Mouse (Mus musculus): Measurements from ENCODE around the gene Sult4a1.
"Not testable (repeated sequence)": the region's sequence is repeated elsewhere in the genome, so short reads cannot be mapped to it uniquely, and the experiment has no call there.

The Sult4a1 gene

DNA sequence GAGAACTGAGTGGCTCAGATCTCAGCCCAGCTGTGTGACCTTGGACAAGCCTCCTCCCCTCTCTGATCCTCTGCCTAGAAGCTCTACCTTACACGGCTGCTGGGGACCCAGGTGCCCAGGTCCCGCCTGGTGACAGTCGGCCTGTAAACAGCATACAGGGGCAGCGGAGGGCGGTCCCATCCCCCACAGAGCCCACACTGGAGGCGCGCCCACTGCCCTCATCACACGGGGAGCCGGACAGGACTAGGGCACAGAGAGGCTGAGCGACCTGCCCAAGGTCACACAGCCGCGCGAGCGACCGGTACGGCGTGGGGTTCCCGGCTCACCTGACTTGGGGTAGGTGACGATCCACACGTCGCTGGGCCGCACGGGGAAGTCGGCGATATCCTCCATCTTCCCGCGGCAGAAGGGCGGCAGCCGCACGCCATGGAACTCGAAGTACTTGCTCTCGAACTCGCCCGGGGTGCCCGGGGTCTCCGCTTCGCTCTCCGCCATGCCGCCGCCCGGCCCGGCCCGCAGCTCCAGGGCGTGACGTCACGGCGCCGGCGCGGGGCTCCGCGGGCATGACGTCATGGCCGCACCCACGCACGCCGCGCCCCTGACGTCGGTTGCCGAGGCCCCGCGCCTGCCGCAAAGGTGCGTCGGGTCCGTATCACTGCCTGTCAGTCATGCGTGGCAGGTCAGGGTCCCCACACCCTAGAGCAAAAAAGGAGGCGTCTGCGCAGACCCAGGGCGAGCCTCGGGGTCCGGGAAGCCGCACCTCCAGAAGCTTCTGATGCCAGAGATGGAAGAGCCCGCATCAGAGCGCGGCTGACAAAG lies at the start of gene Sult4a1:
TSS of gene Sult4a1 (minus strand) at position 650 of the 819 bp plus-strand sequence.
- DNase-seq (ENCODE audit: low spot score) = no peak

- DNase-seq (ENCODE audit: low spot score) = no peak
Measured at GRCm38 (mm10) chr15:84140929-84141328, 35.4 kb upstream of the Sult4a1 start.

DNA sequence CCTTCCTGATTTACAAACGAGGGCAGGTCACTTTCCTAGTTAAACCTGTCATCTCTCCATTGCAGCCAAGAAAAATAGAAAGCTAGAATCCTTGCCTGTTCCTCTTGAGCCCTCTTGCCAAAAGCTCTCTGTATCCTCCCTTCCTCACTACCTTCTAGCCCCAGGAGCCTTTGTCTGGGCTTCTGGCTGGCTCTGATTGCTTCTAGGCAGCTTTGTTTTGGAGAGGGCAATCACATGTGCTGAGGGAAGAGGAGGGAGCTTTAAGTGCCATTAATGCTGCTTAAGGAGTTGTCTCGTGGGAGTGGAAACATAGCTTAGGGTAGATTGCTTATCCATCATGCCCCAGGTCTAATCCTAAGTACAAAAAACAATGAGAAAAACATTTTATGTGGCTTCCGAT lies 34.6 kb upstream of the Sult4a1 start:
- no peak for DNase-seq (ENCODE audit: low spot score)

DNA sequence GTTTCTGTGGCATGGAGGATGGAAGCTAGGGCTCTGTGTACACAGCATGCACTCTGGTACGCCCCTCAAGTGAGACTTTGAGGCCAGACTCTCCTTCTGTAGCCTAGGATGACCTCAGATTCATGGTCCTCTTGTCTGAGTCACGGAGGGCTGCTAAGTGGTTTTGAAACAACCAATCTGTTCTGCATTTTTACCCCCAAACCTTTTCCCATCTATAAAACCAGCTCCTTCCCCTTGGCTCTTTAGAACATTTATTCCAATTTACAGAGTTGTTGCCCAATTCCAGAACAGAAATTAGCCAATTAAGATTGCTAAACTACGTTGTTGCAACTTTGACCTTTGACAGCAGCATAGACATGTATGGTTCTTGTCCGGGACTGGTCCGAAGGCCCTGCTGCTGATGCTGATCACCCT lies 34.0 kb upstream of the Sult4a1 start:
- no peak for DNase-seq (ENCODE audit: low spot score)

- no peak for DNase-seq (ENCODE audit: low spot score)
Measured at GRCm38 (mm10) chr15:84136473-84137415, 31.2 kb upstream of the Sult4a1 start.

DNA sequence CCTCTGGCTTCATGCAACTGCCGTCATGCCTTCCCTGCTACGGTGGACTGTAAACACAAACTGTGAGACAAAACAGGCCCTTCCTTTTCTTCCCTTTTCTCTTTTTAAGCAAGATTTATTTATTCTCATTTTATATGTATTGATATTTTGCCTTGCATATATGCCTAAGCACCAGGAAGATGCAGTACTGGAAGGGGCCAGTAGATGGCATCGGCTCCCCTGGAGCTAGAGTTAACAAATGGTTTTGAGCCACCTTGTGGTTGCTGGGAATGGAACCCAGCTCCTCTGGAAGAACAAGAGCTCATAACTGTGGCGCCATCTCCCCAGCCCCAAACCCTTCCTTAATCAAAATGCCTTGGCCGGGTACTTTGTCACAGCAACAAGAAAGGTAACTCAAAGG lies 29.9 kb upstream of the Sult4a1 start:
- no peak for DNase-seq (ENCODE audit: low spot score)

DNA sequence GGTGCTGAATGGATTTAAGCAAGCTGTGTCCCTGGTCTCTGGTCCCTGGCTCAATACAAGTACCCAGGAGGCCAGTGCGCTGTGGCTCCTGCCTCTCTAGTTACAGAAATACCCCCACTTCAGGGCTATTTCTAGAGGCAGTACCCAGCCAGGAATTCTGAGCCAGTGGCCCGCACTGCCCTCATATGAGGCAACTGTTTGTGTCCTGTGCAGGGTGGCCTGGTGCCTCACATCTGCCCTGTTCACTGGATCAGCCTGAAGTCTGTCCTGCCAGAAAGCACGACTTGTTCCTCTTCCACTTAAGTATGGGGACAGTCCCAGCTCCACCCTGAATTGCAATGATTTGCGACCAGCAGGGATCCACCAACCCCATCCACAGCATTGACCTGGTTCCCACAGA lies 27.9 kb upstream of the Sult4a1 start:
- DNase-seq (ENCODE audit: low spot score) = no peak

DNA sequence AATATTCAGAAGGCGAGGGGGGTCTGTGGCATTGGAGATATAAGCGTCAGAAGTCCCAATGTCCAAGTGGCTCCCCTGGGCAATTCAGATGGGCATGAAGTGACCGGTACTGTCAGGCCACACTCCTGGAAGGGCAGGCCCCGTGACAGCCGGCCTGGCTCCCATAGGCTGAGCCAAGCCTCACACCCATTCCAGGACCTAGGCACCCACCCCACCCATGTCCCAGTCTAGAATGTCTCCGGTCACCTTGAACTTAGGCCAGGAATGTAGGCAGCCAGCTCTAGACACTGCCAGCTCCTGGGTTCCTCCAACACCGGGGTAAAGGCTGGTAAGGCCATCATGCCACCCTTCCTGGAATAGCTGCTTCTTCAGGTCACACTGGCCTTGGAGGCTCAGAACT lies 26.4 kb upstream of the Sult4a1 start:
- no peak for DNase-seq (ENCODE audit: low spot score)

- no peak for DNase-seq (ENCODE audit: low spot score)
Measured at GRCm38 (mm10) chr15:84131096-84131786, 25.7 kb upstream of the Sult4a1 start.

DNA sequence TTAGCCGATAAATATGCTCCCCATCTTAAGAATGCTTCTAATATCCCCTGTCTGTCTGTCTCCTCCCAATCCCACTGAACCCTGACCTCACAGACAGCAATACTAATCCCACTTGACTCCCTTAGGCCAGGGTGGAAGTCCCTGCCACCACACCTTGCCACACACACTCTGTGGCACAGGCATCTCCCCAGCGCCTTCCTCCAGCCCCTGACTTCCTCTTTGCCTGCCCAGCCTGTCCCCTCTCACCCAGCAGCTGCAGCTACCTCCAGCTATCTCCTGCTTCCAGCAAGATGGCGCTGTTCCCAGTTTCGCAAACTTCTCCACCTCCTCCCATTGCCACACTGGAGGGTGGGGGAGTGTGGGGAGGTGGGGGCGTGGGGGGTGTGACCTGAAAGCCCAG lies 21.3 kb upstream of the Sult4a1 start:
- DNase-seq (ENCODE audit: low spot score) = no peak

GRCm38 (mm10) chr15:84126447-84126846 lies 20.9 kb upstream of the Sult4a1 start:
- no peak for DNase-seq (ENCODE audit: low spot score)

GRCm38 (mm10) chr15:84124086-84124485 lies 18.5 kb upstream of the Sult4a1 start:
- DNase-seq (ENCODE audit: low spot score) = no peak

DNA sequence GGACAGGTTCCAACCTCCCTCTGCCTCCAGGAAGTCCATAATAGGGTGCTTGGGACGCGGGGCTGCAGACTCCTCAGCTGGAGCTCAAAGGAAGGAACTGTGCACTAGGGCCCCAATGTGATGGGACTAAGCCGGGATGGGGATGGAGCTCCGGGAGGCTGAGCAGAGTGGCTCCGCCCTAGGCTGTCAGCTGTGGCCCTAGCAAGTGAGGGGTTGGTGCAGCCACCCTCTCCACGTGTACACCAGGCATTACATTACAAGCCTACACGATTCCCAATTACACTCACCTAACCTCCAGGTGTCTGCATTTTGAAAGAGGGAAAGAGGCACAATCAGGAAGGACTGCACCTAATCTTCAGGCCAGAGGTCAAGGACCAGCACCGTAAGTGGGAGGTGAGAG lies 17.5 kb upstream of the Sult4a1 start, which contains the start of gene Pnpla5:
TSS of gene Pnpla5 (minus strand) at position 101 of the 400 bp plus-strand sequence.
- DNase-seq (ENCODE audit: low spot score) = no peak

- DNase-seq (ENCODE audit: low spot score) = no peak
Measured at GRCm38 (mm10) chr15:84121036-84121435, 15.5 kb upstream of the Sult4a1 start.

- no peak for DNase-seq (ENCODE audit: low spot score)
Measured at GRCm38 (mm10) chr15:84120612-84121011, 15.1 kb upstream of the Sult4a1 start.

GRCm38 (mm10) chr15:84116466-84116865 lies 10.9 kb upstream of the Sult4a1 start:
- DNase-seq (ENCODE audit: low spot score) = no peak

- no peak for DNase-seq (ENCODE audit: low spot score)
Measured at GRCm38 (mm10) chr15:84115727-84116126, 10.2 kb upstream of the Sult4a1 start.

- DNase-seq (ENCODE audit: low spot score) = no peak
Measured at GRCm38 (mm10) chr15:84113873-84114272, 8.3 kb upstream of the Sult4a1 start.

DNA sequence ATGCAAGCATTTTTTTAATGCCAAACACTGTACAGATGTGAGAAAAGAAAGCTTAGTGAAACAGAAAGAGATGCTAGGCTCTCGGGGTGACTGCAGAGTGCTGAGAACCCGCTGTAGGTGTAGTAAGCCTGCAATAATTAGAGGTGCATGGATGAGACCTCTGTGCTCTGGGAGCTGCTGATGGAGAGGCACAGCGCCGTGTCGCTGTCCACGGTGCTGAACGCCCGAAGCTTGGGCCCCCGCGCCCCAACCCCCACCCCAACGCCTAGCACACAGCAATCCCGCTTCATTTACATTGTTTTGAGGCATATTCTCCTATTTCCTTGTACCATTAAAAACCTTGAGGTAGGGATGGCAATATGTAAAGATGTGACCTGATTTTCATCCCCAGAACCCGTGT lies 3.3 kb upstream of the Sult4a1 start:
- DNase-seq (ENCODE audit: low spot score) = no peak

GRCm38 (mm10) chr15:84105924-84106500 lies 458 bp upstream of the Sult4a1 start:
- no peak for DNase-seq (ENCODE audit: low spot score)

DNA sequence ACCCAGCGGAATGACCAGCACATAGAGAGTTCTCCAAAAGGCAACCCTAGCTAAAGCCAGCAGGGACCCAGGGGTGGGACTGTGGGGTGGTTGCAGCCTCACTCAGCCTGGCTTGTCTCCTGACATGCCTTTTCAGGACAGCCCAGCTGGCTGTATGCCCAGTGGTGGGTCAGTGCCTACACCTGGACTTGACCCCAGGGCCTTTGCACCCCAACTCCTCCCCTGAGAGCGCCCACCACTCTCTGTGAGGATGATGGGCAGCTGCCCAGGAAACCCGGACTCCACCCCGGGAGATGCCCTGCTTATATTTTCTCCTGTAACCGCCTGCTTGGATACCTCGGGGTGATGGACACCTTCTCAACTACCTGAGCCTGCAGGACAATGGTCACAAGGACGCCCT lies 928 bp downstream of the Sult4a1 start:
- DNase-seq (ENCODE audit: low spot score) = no peak

DNA sequence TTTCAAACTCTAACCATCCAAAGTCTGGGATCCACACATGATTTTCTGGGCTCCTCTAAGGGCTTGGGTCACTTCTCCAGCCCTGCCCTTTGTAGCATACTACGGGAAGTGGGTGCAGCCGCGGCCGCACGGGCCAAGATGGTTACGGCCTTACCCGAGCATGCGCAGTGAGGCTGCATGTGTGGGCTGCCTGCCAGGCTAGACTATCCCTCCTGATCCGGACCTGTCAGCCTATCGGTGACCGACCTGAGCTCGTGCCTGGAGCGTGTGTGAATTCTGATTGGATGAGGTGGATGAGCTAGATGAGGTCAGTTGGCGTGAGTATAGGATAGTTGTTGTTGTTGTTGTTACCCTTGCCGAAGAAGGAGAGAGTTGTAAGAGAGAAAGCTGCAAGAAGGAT lies 8.0 kb downstream of the Sult4a1 start:
- DNase-seq (ENCODE audit: low spot score) = not testable (repeated sequence)

Measured in T-cell, adult 2 months (primary cell).